Mouse (Mus musculus) MEL (cell line): ENCODE measurements around the gene Mill2.

Experiments used
- CTCF ChIP-seq, 3 experiments: IDR thresholded peaks in 2 of 3; conservative IDR thresholded peaks in 1 of 3; 2 replicates each; pipeline ENCODE4 v1.5.1; 2011 to 2012; ENCODE audit warnings: low read length in 3 of 3, low read depth in 2 of 3, mild to moderate bottlenecking in 2 of 3, improper control_type of control experiment in 1 of 3, inconsistent platforms in 1 of 3, mixed read lengths in 1 of 3, moderate library complexity in 1 of 3; ENCODE audit not compliant: control insufficient read depth in 1 of 3, insufficient read depth in 1 of 3, poor library complexity in 1 of 3, severe bottlenecking in 1 of 3
- MAFK ChIP-seq: IDR thresholded peaks from 2 replicates; pipeline ENCODE4 v1.6.1; 2011; ENCODE audit warnings: low read depth, mild to moderate bottlenecking, low read length, improper control_type of control experiment, borderline replicate concordance
- POLR2A ChIP-seq, 2 experiments: IDR thresholded peaks; 2 replicates each; pipeline ENCODE4 v1.6.1; 2011 to 2012; ENCODE audit warnings: low read length in 2 of 2, mild to moderate bottlenecking in 2 of 2, control low read depth in 1 of 2, improper control_type of control experiment in 1 of 2, low read depth in 1 of 2, moderate library complexity in 1 of 2; ENCODE audit not compliant: control insufficient read depth in 1 of 2, insufficient read depth in 1 of 2, poor library complexity in 1 of 2
- POLR2AphosphoS5 ChIP-seq: IDR thresholded peaks from 2 replicates; pipeline ENCODE4 v1.6.1; 2012; ENCODE audit warnings: low read depth, borderline replicate concordance, mild to moderate bottlenecking, inconsistent platforms, low read length, moderate library complexity, mixed read lengths
- TAL1 ChIP-seq: IDR thresholded peaks from 2 replicates; pipeline ENCODE4 v1.6.1; 2012; ENCODE audit warnings: mild to moderate bottlenecking, inconsistent platforms, low read length, moderate library complexity, mixed read lengths
- TCF12 ChIP-seq: IDR thresholded peaks from 2 replicates; pipeline ENCODE4 v1.6.1; 2014; ENCODE audit warnings: low read depth, mild to moderate bottlenecking, inconsistent platforms, low read length, improper control_type of control experiment, moderate library complexity

DNA sequence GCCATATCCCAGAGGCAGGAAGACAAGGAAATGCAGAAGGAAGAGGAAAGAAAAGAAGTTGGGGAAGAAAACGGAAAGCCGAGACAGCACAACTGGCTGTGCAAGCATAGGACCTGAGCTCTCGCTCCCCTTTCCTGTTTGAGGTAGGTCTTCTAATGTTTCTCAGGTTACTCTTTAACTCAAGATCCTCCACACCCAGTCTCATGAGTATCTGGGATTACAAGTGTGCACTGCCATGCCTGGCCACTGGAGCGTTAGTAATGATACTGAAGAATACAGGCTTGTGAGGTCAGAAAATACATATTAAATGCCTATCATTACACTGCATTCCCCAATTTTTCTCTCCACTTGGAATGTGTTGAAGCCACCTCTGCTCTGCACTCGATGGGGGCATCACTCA, 35.6 kb downstream of the Mill2 start:
- no peak for TF ChIP-seq TCF12
- TF ChIP-seq CTCF (IDR thresholded peaks at IDR 0.05 in 2 of 3, conservative IDR thresholded peaks at IDR 0.05 in 1 of 3; ENCODE audit: control insufficient read depth in 1 of 3, insufficient read depth in 1 of 3, low read depth in 2 of 3, low read length in 3 of 3, poor library complexity in 1 of 3, severe bottlenecking in 1 of 3) = no peak
- no peak for TF ChIP-seq POLR2AphosphoS5
- TF ChIP-seq POLR2A (IDR thresholded peaks at IDR 0.05; ENCODE audit: control insufficient read depth in 1 of 2, insufficient read depth in 1 of 2, low read depth in 1 of 2, low read length in 2 of 2, poor library complexity in 1 of 2) = no peak
- TF ChIP-seq MAFK = no peak
- no peak for TF ChIP-seq TAL1
